Mouse (Mus musculus) gastrocnemius, postnatal 36 days (tissue): Measurements from ENCODE around the gene Bok. TPM values are rescaled to one million over a fixed set of nuclear protein-coding genes. Genes with fewer than 3 reads are reported as not detected.
A peak's percentile ranks its signal among the peaks of the same experiment; 100 is the strongest.

Experiments
- DNase-seq, 2 experiments: peaks; one replicate each; pipeline ENCODE4 v3.0.0; 2022
- intact Hi-C: fragments of 180-260 bp; cut with DNase I; formaldehyde crosslinking; loops from one replicate; pipeline ENCODE4 v1.15.1; 2025
- total RNA-seq, 2 experiments: library from RNA; stranded (reverse); gene quantifications; 2 replicates each; pipeline ENCODE4 v1.2.3; 2021

The Bok gene
- total RNA-seq, 2 experiments from 2014 or later, result 1.2 to 1.8 TPM

GRCm38 (mm10) chr1:93688154-93688553, 2.7 kb downstream of the Bok start:
- no peak for DNase-seq
- intact Hi-C loops, result no loop called here

GRCm38 (mm10) chr1:93689901-93690496, 4.5 kb downstream of the Bok start:
- intact Hi-C loops, result no loop called here
- no peak for DNase-seq

GRCm38 (mm10) chr1:93691106-93691505, 5.6 kb downstream of the Bok start:
- intact Hi-C loops, result no loop called here
- DNase-seq, result no peak

GRCm38 (mm10) chr1:93691786-93692357, 6.4 kb downstream of the Bok start:
- intact Hi-C loops, result no loop called here
- no peak for DNase-seq

GRCm38 (mm10) chr1:93692773-93693172, 7.3 kb downstream of the Bok start:
- intact Hi-C loops, result no loop called here
- DNase-seq, result no peak

DNA sequence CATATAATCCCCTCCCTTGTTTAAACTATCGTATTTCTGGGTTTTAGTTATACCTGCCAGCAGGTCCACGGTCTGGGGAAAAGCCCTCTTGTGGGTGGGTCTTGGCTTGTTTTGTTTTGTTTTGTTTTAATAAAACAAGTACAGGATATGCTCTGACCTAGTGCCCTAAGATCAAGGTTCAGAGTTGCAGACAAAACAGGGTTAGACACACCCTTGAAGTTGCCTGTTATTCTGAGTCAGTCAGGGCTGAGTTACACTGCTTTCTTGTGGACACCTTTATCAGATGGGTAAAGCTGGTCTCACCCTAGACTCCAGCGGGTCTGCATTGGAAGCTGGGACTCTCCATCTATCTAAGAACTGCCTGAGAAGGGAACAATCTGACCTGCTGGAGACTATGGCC, 8.0 kb downstream of the Bok start:
- intact Hi-C loops, result no loop called here
- no peak for DNase-seq

- no peak for DNase-seq
- intact Hi-C loops, result no loop called here
Observed at GRCm38 (mm10) chr1:93693943-93694342, 8.5 kb downstream of the Bok start.

- intact Hi-C loops, result no loop called here
- DNase-seq, result peak; percentile 69 to 70
Observed at GRCm38 (mm10) chr1:93694966-93695365, 9.5 kb downstream of the Bok start.

DNA sequence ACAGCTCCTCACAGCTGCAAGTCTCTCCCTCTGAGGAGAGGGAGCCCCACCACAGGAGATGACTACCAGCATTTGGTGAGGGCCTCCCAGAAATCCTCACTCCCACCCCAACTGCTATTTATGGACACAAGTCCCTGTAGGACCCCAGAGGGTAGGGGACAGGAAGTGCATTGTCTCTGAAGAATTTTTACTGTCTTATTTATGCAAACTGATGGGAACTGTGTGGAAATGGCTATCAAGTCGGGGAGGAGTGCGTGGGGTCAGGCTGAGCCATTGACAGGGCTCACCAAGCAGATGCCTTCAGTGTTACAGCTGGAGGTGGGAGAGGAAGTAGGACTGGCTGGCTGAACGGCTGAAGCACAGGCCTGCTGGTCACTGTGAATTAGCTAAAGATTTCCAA, 11.9 kb downstream of the Bok start:
- intact Hi-C loops, result no loop called here
- no peak for DNase-seq

DNA sequence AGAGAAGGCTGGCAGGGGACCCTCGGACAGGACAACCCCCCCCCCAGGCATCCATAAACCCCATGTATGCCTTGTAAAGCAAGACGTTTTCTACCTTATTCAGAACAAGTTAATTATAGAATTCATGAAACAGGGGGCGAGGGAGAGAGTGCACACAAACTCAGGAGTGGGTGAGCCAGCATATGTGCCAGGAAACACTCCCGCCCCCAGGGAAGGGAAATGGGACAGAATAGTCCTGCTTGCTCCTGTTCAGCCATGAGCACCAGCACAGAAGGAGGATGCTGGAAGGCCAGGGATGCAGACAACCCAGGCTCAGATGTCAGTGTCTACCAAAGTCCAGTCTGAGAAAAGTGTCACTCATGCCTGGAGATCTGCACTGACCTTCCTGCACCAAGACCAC, 13.7 kb downstream of the Bok start:
- DNase-seq, result no peak
- intact Hi-C loops, result no loop called here

DNA sequence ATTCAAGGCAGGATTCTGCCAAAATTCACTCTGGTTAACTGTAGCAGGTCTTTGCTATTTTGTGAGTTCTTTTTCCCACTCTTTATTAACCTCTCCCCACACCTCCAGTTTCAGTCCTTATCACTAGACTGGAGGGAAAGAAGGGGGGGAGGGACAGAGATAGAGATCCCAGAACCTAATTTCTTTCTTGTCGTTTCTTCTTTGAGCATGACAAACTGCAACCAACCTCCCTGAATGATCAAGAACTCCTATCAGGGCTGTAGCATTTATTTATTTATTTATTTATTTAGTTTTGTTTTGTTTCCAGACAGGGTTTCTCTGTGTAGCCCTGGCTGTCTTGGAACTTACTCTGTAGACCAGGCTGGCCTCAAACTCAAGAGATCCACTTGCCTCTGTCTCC, 16.6 kb downstream of the Bok start:
- no peak for DNase-seq
- intact Hi-C loops, result no loop called here

- no peak for DNase-seq
- intact Hi-C loops, result no loop called here
Observed at GRCm38 (mm10) chr1:93703472-93704048, 18.1 kb downstream of the Bok start.

GRCm38 (mm10) chr1:93704341-93704740, 18.9 kb downstream of the Bok start:
- no peak for DNase-seq
- intact Hi-C loops, result no loop called here

DNA sequence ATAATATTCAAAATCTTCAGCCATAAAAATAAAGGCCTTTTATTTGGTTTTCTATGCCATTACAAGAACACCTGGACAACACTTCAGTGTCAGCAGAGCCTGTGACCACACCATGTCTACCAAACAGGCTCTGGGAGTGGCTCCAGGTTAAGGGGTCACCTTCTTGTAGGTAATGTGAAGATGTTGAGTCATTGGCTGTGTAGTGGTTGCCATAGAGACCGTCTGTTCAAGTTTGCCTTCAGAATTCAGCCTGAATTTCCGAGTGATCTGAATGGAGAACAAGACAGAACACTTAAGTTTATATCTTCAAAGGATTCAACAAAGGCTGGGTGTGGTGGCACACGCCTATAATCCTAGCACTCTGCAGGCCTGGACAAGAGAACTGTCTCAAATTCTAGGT, 19.9 kb downstream of the Bok start:
- DNase-seq, result no peak
- intact Hi-C loops, result no loop called here

DNA sequence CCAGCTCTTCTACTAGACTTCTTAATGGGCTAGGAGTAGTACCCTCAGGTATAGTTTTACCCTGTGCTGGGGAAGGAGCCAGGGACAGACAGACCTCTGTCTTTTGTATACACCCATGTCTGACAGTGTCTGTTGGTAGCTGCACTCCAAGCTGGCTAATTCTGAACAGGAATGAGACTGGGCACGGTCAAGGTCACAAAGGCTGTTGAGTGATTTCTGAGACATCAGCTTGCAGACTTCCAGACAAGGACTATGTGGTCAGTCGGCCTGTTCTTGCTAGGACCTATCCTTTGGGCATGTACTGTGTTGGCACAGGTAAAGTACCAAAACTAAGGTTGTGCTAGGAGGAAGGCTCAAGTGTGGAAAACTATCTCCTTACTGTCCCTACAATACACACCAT, 30.7 kb downstream of the Bok start:
- intact Hi-C loops, result no loop called here
- DNase-seq, result no peak

- intact Hi-C loops, result no loop called here
- DNase-seq, result no peak
Observed at GRCm38 (mm10) chr1:93721557-93721956, 36.1 kb downstream of the Bok start.

DNA sequence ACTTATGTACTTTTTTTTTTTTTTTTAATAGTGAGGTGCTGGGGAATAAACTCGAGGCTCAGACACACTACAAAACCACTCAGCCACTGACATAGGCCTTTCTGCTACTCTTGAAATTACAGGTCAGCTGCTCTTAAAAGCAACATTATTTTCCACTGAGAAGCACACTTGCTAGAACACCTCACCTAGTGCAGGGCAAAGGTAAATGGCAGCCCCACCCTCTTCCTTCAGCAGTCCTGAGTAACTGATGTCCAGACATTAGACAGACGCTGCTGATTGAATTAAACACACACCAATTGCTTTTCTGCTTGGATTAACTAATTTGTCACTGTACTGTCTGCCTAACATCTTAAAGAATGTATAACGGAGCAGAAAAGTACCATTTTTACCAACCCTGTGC, 39.2 kb downstream of the Bok start:
- intact Hi-C loops, result loop anchor here (5.0 kb wide), 1 partner anchor 57 kb away; no protein-coding TSS in a partner anchor
- no peak for DNase-seq

DNA sequence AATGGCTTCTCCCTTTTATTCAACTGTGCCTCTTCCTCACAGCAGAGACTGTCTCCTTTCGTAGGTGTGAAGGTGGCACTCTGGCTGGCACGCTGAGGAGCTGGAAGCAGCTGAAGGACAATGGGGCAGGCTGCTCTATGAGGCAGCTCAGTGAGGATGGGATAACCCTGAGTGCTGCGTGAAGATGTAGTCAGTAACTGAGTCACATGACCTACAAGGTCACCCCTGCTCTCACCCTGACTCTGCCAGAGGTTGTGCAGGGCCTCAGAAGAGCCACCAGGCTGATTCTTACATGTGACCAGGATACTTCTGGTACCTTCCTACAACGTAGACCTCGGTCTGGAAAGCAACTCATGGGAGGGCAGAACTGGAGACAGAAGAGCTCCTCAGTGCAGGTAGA, 40.2 kb downstream of the Bok start:
- intact Hi-C loops, result loop anchor here (5.0 kb wide), 1 partner anchor 58 kb away; no protein-coding TSS in a partner anchor
- DNase-seq, result no peak

DNA sequence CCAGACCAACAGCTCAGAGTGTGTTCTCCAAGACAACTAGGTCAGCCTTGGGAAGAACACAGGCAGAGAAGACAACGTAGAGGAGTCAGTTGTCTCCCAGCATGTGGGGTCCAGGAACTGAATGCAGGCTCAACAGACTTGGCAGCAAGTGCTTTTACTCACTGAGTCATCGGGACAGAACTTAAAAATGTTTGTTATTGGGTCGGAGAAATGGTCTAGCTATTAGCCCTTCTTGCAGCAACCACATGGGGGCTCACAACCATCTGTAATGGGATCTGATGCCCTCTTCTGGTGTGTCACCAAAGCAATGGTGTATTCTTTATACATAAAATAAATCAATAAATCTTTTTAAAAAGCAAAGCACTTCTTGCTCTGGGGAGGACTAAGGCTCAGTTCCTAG, 40.7 kb downstream of the Bok start:
- intact Hi-C loops, result loop anchor here (5.0 kb wide), 1 partner anchor 59 kb away; no protein-coding TSS in a partner anchor

DNA sequence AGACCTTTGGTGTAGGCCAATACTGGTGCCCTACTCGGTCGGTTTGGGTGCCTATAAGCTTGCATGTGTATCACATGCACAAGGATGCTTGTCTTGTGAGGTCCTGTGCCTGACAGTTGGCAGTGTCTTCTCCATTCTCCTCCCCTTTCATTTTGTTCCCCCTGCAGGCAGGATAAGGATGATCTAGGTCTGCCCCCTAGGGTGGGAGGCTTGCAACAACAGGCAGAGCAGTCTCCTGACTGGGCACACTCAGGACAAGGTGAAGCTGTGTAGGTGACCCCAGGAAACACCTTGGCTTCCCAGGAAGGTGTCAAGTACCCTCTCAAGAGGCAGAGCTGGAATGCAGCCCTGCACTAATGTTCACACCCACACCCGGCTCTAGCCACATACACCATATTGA, 41.5 kb downstream of the Bok start:
- peak; percentile 36 to 50 for DNase-seq
- intact Hi-C loops, result loop anchor here (5.0 kb wide), 1 partner anchor 60 kb away; no protein-coding TSS in a partner anchor

More for the DNA sequence above, 40.7 kb downstream of the Bok start:
- DNase-seq, result no peak

DNA sequence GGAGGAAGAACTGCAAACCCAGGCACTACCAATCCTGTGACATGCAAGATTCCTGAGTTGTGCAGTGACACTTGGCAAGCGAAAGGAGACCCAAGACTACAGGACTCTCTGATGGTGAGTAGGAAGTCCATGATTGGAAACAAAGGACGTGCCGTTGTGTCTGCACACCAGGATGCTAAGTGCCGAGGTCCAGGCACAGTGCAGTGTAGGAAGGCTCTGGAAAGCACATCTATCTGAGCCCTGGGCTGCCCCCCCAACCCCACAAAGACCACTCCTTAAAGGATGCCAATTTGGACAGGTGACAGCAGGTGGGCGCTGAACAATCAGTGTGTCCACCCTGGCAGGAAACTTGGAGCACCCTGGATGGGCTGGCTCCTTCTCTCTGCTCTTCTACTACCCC, 45.6 kb downstream of the Bok start:
- no peak for DNase-seq
- intact Hi-C loops, result no loop called here

GRCm38 (mm10) chr1:93731880-93732281, 46.4 kb downstream of the Bok start:
- intact Hi-C loops, result no loop called here
- no peak for DNase-seq
